Mouse (Mus musculus): Measurements from ENCODE around the gene Vamp2.

Vamp2 gene

GRCm38 (mm10) chr11:69123693-69124497 lies 35.6 kb downstream of the Vamp2 start:
- in situ Hi-C loops (cut with MboI, MseI), result loop anchor here (5.0 to 10.0 kb wide), 2 partner anchors 62 to 269 kb away; no protein-coding TSS in a partner anchor

DNA sequence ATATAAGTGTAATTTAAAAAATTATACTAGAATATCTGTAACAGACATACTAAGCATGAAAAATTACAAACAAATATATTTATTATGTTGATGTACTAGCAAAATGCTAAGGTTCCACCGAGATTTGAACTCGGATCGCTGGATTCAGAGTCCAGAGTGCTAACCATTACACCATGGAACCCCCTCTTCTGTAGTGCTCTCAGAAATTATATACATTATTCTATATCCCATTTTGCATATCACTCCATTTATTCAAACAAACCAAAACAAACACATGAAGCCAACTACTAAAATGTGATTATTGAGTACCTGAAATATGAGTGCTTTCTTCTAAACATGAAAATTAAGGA lies 36.2 kb downstream of the Vamp2 start:
- in situ Hi-C loops (cut with MboI, MseI), result loop anchor here (5.0 to 10.0 kb wide), 2 partner anchors 62 to 270 kb away; no protein-coding TSS in a partner anchor

DNA sequence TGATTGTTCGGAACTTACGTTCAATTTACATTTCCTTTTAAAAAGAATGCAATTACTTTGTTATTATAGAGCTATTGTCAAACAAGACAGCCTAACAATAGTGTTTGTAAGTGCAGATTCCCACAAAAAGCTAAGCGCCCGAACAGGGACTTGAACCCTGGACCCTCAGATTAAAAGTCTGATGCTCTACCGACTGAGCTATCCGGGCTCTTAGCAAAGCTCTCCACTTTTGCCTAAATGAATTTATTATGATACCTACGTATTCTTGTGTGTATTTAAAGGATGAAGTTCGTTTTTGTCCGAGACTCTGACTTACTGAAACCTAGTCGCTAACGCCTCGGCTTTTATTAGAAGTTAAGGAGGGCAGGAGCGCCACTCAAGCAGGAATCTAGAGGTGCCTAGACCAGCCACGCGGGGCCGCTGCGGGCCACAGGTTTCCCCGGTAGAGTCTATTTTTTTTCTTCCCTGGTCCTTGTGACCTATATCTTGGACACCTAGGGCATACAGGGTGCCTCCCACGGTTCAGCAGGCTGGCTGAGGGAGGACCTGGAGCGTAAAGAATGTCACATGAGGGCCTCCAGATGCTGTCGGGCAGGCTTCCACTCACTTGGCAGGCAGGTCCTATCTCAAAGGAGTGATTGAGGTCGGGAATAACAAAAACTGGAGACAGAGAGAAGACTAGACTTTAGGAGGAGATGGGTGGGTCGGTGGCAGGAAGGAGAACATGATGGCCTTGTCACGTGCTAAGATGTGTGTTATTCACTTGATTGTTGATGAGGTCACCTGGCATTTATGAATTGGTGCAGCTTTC lies 37.0 kb downstream of the Vamp2 start:
- in situ Hi-C loops (cut with MboI, MseI), result loop anchor here in 1 of 2 experiments (10.0 kb wide), 1 partner anchor 270 kb away; no protein-coding TSS in a partner anchor

DNA sequence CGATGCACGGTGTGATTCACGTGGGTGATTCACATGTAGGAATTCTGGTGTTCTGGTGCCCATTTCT lies 37.4 kb downstream of the Vamp2 start, which contains the start of gene Aloxe3:
Gene Aloxe3, plus strand, starts transcription at position 45 of the 67 bp plus-strand sequence.
- in situ Hi-C loops (cut with MboI, MseI), result loop anchor here in 1 of 2 experiments (10.0 kb wide), 1 partner anchor 271 kb away; no protein-coding TSS in a partner anchor

DNA sequence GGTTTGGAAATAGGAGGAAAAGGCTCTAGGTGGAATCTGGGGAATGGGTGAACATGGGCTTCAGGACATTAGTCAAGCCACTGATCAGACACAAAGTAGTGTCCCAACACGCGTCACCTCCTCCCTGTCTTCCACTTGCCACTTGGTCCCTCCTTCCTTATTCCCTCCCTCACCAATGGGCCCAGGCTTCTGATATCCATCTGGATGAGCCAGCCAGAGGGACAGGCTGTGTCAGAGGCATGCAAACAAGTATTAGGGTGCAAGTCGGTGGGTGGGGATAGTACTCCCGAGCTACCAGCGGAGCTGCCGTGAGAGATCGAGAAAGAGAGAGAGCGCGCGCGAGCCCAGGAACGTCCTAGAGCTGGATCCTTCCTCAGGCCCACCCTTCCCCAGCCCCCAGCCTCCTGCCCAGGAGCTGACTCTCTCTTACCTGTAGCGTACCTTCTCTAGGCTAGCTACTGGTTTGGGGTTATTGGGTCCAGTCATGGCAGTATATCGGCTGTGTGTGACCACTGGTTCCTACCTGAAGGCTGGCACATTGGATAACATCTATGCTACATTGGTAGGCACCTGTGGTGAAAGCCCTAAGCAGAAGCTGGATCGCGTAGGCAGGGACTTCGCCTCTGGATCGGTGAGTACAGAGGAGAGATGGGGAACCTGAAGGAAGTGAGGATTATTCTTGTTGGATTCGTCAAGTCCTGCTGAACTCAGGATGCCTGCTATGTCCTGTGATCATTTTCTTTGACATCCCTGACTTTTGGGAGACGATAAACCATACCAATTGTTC lies 37.8 kb downstream of the Vamp2 start:
- in situ Hi-C loops (cut with MboI, MseI), result loop anchor here in 1 of 2 experiments (10.0 kb wide), 1 partner anchor 271 kb away; no protein-coding TSS in a partner anchor

DNA sequence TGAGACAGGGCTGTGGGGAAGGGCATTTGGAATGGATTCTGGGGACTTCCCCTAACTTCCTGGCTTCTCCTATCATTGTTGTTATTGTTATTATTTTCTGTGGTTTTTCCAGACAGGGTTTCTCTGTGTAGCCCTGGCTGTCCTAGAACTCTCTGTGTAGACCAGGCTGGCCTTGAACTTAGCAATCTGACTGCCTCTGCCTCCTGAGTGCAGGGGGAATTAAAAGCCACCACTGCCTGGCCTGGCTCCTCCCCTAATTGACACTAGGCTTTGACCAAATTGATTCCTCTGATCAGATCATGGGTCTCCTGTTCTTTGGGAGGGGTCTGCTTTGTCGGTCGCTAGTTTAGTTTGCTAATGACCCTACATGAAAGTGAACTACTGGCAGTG lies 38.4 kb downstream of the Vamp2 start:
- in situ Hi-C loops (cut with MboI, MseI), result loop anchor here in 1 of 2 experiments (10.0 kb wide), 1 partner anchor 272 kb away; no protein-coding TSS in a partner anchor

GRCm38 (mm10) chr11:69128426-69129122 lies 40.3 kb downstream of the Vamp2 start:
- in situ Hi-C loops (cut with MboI, MseI), result loop anchor here in 1 of 2 experiments (10.0 kb wide), 1 partner anchor 274 kb away; no protein-coding TSS in a partner anchor

GRCm38 (mm10) chr11:69133566-69133922 lies 45.3 kb downstream of the Vamp2 start:
- in situ Hi-C loops (cut with MboI, MseI), result no loop called here

- in situ Hi-C loops (cut with MboI, MseI), result no loop called here
Observed at GRCm38 (mm10) chr11:69133923-69134621, 45.8 kb downstream of the Vamp2 start.

DNA sequence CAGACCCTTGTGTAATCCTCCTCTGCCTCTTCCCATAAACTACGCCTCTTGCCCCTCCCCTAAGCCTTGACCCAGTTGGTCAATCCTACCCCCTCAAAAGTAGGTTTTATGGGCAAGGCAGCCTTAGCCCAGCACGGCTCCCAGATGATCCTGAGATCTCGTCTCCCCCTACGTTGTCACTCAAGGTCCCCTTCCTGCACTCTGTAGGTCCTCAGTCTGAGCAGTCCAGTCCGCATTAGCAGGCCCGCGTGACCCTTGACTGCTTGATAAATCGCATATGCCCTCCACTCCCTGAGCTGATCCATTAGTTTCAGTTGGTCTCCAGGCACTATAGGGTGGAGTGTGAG lies 46.3 kb downstream of the Vamp2 start:
- in situ Hi-C loops (cut with MboI, MseI), result no loop called here

GRCm38 (mm10) chr11:69135361-69135760 lies 47.1 kb downstream of the Vamp2 start:
- in situ Hi-C loops (cut with MboI, MseI), result no loop called here

All from T-helper 17 cell (primary cell).